Mouse (Mus musculus) embryonic facial prominence, embryonic 11.5 days (tissue): Measurements from ENCODE around the gene Ndufaf2. TPM values are rescaled to one million over a fixed set of nuclear protein-coding genes. Genes with fewer than 3 reads are reported as not detected.

Experiments
- ATAC-seq: fragments of 200-750 bp; cut with Nextera tagmentation; replicated peaks from 2 replicates; pipeline ENCODE4 v1.8.0; 2017; ENCODE audit warnings: low read depth; ENCODE audit not compliant: insufficient number of reproducible peaks, low FRiP score, low TSS enrichment
- DNase-seq: peaks from one replicate; pipeline ENCODE4 v3.0.0-alpha.2; 2015; ENCODE audit warnings: low spot score
- H3K27ac ChIP-seq: fragments of 300-500 bp; sonication (generic); replicated peaks from 2 replicates; pipeline ENCODE4 v1.5.1; 2014; ENCODE audit warnings: mild to moderate bottlenecking, low read depth, low read length, control low read depth
- H3K27me3 ChIP-seq: fragments of 300-500 bp; sonication (generic); 2 replicates; pipeline ENCODE4 v1.6.1; 2014; ENCODE audit warnings: mild to moderate bottlenecking, low read length, moderate library complexity, mixed read lengths; ENCODE audit not compliant: control insufficient read depth, insufficient read depth
- H3K36me3 ChIP-seq: fragments of 300-500 bp; sonication (generic); replicated peaks from 2 replicates; pipeline ENCODE4 v1.6.1; 2014; ENCODE audit warnings: low read depth, mild to moderate bottlenecking, low read length, moderate library complexity, mixed read lengths; ENCODE audit not compliant: control insufficient read depth, insufficient read depth
- H3K4me1 ChIP-seq: fragments of 300-500 bp; sonication (generic); 2 replicates; pipeline ENCODE4 v1.6.1; 2014; ENCODE audit warnings: low read length, mixed read lengths; ENCODE audit not compliant: control insufficient read depth, insufficient read depth
- H3K4me2 ChIP-seq: fragments of 300-500 bp; sonication (generic); 2 replicates; pipeline ENCODE4 v1.6.1; 2014; ENCODE audit warnings: low read depth, mild to moderate bottlenecking, control low read depth, low read length, moderate library complexity
- H3K4me3 ChIP-seq: fragments of 300-500 bp; sonication (generic); 2 replicates; pipeline ENCODE4 v1.5.1; 2014; ENCODE audit warnings: low read depth, low read length, control low read depth
- H3K9ac ChIP-seq: fragments of 300-500 bp; sonication (generic); replicated peaks from 2 replicates; pipeline ENCODE4 v1.6.1; 2014; ENCODE audit warnings: mild to moderate bottlenecking, control low read depth, low read length
- H3K9me3 ChIP-seq: fragments of 300-500 bp; sonication (generic); replicated peaks from 2 replicates; pipeline ENCODE4 v1.6.1; 2016; ENCODE audit warnings: mild to moderate bottlenecking, low read length, inconsistent platforms, mixed read lengths; ENCODE audit not compliant: control insufficient read depth
- WGBS: fragments of 180-500 bp; shearing (Covaris S2); extraction: QIAGEN DNeasy Blood & Tissue Kit; methylation state at CpG from one replicate; pipeline ENCODE4 v1.1.7; 2014; 5-methylcytosine and 5-hydroxymethylcytosine counted together
- polyA plus RNA-seq: library from polyadenylated mRNA; unstranded; fragments of >200 nt; fragmentation: Nextera tagmentation; extraction: Ambion mirVana; gene quantifications from 2 replicates; pipeline ENCODE4 v1.2.1, GENCODE M21; 2014

The Ndufaf2 gene
- polyA plus RNA-seq, 1 experiment from 2014 or later = 112 TPM

DNA sequence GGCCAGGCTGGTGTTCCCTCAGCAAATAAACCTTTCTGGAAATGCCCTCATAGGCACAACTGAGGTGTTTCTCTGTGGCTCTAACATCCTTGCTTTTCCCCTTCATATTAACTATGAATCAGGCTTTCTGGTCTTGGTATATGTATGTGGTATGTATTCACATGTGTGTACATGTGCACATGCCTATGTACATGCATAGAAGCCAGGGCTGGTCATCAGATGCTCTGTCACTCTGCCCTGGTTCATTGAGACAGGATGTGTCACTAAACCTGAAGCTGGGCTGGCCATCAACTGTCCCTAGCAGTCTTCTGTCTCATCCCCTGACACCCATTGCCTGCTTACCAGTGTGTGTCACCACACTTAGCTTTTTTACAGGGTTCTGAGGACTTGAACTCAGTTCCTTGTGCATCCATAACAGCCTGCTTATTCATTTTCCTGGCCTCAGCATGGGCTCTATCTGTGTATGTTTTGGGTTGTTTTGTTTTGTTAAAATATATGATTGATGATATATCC lies 26.4 kb upstream of the Ndufaf2 start:
- ATAC-seq = no peak

DNA sequence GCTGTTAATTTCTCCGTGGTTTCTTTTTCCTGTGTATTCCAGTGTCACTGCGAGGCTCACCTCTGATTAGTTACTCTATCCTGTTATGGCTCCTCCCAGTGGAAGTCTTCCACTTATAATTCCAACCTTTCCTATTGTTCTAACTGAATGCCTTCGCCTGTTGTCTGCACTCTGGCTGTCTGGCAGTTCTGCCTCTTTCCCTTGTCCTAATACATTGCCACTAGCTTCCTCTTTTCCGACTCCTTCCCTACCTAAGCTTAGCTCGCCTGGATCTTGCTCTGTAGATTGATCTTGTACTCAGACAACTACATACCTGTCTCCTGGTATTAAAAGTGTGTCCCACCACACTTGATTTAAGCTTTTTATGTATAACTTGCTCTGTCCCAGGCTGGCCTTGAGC lies 22.4 kb upstream of the Ndufaf2 start:
- Histone ChIP-seq H3K4me1 (no peaks in the 10 kb centered on the region), H3K9me3 (no peaks in the 10 kb centered on the region), H3K36me3 (peaks cover 3% of the 10 kb centered on the region; the same call in 1 of the 2 replicates), H3K9ac (no peak overlapping the region), H3K27me3 (no peaks in the 10 kb centered on the region), H3K27ac (no peak overlapping the region), H3K4me3 (no peak overlapping the region), H3K4me2 (no peak overlapping the region)
- DNase-seq (no peak), ATAC-seq (no peak)
- WGBS = 86% methylated on average over 5 of the region's 5 CpGs

More for the DNA sequence above, 26.4 kb upstream of the Ndufaf2 start:
- Histone ChIP-seq H3K4me3 (no peak overlapping the region), H3K9ac (no peak overlapping the region), H3K27ac (no peak overlapping the region), H3K4me2 (no peak overlapping the region), H3K9me3 (no peaks in the 10 kb centered on the region), H3K4me1 (no peaks in the 10 kb centered on the region), H3K36me3 (peaks cover 3% of the 10 kb centered on the region; the same call in 1 of the 2 replicates), H3K27me3 (no peaks in the 10 kb centered on the region)
- no peak for DNase-seq

DNA sequence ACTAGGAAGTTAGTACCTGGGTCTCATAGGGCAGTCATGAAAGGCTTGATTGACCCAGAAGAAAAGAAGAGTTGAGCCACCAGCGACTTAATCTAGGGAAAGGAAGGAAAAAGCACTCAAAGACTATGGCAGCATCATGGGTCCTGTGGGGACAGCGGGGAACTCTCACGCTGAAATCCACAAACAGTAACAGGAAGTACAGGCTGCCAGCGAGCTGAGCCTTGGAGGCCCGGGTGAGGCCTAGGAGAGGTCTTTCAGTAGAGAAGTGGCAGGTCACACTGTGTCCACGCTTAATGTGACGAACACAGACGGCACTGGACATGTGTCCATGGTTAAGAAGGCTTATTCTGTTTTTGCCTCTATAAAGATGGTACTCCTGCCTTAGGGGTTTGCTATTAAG lies 21.2 kb upstream of the Ndufaf2 start:
- Histone ChIP-seq H3K9ac (no peak overlapping the region), H3K9me3 (no peaks in the 10 kb centered on the region), H3K27me3 (no peaks in the 10 kb centered on the region), H3K36me3 (peaks cover 3% of the 10 kb centered on the region; the same call in 1 of the 2 replicates), H3K4me1 (no peaks in the 10 kb centered on the region), H3K27ac (no peak overlapping the region), H3K4me3 (no peak overlapping the region), H3K4me2 (no peak overlapping the region)
- WGBS = 90% methylated on average over 8 of the region's 8 CpGs
- ATAC-seq = no peak
- DNase-seq = no peak

DNA sequence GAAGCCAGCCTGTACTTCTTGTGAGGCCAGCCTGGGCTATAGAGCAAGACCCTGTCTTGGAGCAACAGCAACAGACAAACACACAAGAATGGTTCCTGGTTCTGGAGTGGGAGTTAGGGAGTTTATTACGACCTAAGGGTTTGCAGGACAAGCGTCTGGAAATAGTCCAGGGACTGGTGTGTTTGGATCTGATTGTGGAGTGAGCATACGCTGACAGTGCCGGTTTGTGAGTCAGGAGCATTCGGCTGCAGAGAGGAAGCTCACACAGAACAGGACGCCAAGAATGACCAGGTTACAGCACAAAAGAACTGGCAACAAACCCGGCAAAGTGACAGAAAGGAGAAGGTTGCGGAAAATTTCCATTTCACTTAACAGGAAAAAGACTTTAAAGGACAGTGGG lies 12.1 kb upstream of the Ndufaf2 start:
- ATAC-seq (no peak), DNase-seq (no peak)
- Histone ChIP-seq H3K9me3 (no peaks in the 10 kb centered on the region), H3K9ac (no peak overlapping the region), H3K4me2 (no peak overlapping the region), H3K27me3 (no peaks in the 10 kb centered on the region), H3K36me3 (no peaks in the 10 kb centered on the region), H3K4me3 (no peak overlapping the region), H3K4me1 (no peaks in the 10 kb centered on the region), H3K27ac (no peak overlapping the region)
- WGBS = 89% methylated on average over 8 of the region's 8 CpGs

DNA sequence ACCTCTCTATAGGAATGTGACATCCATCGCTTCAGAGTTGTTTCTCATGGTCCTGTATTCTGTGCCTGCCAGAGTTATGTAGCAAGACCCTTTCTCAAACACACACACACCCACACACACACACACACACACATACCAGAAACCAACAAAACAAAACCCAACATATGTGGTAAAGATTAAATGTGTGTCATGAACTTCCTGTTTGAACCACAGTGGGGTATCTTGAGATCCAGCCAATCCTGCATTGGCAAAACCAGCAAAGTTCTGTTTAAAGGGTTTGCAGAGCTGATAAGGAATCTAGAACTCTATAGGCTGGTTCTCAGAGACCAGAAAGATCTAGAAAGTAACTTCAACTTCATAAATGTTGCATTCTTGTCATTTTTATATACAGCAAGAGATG lies 11.6 kb upstream of the Ndufaf2 start:
- ATAC-seq (no peak), DNase-seq (no peak)
- H3K4me1 ChIP-seq = no peaks in the 10 kb centered on the region
- H3K9ac ChIP-seq = no peak overlapping the region
- H3K4me3 ChIP-seq = no peak overlapping the region
- H3K27me3 ChIP-seq = no peaks in the 10 kb centered on the region
- H3K27ac ChIP-seq = no peak overlapping the region
- no peaks in the 10 kb centered on the region for H3K9me3 ChIP-seq
- H3K4me2 ChIP-seq = no peak overlapping the region
- WGBS = 97% methylated on average over 1 of the region's 1 CpGs
- no peaks in the 10 kb centered on the region for H3K36me3 ChIP-seq

DNA sequence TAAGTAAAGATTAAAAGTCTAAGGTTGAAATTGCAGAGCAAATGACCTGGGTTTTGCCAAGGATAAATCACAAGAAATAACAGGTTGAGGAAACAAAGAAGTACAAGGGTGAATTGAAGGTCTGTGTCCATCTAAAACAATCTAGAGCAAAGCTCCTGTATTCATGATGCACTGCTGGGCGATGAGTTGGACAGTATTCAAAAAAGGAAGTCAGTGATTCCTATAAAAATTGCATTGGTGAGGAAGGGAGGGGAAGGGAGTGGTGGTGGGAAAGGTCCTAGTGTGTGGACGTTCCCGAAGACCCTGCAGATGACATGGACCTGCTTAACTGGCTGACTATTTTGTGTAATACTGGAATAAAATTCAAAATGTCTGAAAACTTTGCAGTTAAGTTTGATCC lies 6.2 kb upstream of the Ndufaf2 start:
- Histone ChIP-seq H3K9me3 (no peaks in the 10 kb centered on the region), H3K4me3 (no peak overlapping the region), H3K27ac (no peak overlapping the region), H3K4me1 (no peaks in the 10 kb centered on the region), H3K4me2 (no peak overlapping the region), H3K9ac (no peak overlapping the region), H3K36me3 (no peaks in the 10 kb centered on the region), H3K27me3 (no peaks in the 10 kb centered on the region)
- DNase-seq (no peak), ATAC-seq (no peak)
- 89% methylated on average over 3 of the region's 3 CpGs for WGBS

DNA sequence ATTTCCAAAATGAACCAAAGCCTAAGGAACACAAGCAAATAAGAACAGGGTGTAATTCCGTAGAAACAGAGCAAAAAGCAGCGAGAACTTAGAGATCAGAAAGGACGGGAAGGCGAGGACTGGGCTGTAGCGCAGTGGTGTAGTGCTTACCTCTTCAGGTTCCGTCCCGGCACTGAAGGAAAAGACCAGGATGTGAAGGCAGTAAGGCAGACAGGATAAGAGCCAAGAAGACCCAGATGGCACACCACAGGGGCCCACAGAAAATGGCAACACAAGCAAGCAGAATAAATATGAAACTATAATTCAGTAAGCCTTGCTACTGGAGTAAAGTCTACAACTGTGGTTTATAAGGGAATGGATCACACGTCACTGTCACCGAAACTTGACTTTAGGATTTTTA lies 5.5 kb upstream of the Ndufaf2 start:
- no peak for DNase-seq
- no peaks in the 10 kb centered on the region for H3K36me3 ChIP-seq
- ATAC-seq = no peak
- H3K4me1 ChIP-seq = no peaks in the 10 kb centered on the region
- H3K9ac ChIP-seq = no peak overlapping the region
- H3K9me3 ChIP-seq = no peaks in the 10 kb centered on the region
- H3K4me2 ChIP-seq = no peak overlapping the region
- H3K4me3 ChIP-seq = no peak overlapping the region
- 94% methylated on average over 9 of the region's 9 CpGs for WGBS
- no peak overlapping the region for H3K27ac ChIP-seq
- no peaks in the 10 kb centered on the region for H3K27me3 ChIP-seq

DNA sequence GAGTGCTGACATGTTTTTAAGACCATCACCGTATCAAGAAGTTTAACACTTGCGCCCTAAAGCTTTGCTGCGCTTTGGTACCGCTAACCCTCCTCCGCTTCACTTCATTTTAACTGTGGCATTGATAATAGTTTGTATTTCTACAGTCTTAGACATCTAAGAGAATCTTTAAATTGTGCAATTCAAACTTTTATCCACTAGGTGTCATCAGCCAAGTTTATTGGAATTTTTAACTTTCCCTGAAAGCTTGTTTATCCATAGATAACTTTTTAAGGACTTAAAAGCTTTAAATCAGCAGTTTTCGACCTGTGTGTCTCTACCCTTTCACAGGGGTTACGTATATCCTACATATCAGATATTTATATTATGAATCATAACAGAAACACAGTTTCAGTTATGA lies 1.5 kb upstream of the Ndufaf2 start:
- peak; percentile 70 for DNase-seq
- H3K4me3 ChIP-seq = no peak overlapping the region
- no peak for ATAC-seq
- H3K36me3 ChIP-seq = no peaks in the 10 kb centered on the region
- WGBS = 75% methylated on average over 7 of the region's 7 CpGs
- no peak overlapping the region for H3K4me2 ChIP-seq
- no peak overlapping the region for H3K9ac ChIP-seq
- H3K9me3 ChIP-seq = no peaks in the 10 kb centered on the region
- no peaks in the 10 kb centered on the region for H3K4me1 ChIP-seq
- H3K27ac ChIP-seq = no peak overlapping the region
- H3K27me3 ChIP-seq = no peaks in the 10 kb centered on the region
